Mouse (Mus musculus) liver, adult 2 months (tissue): ENCODE results near the gene Cul7.

ENCODE experiments used
- CTCF ChIP-seq: fragments of 200-500 bp; IDR thresholded peaks from 2 replicates; pipeline ENCODE4 v1.5.1; 2011; ENCODE audit warnings: low read depth, low read length, control low read depth
- POLR2A ChIP-seq: fragments of 200-500 bp; IDR thresholded peaks from 2 replicates; pipeline ENCODE4 v1.6.1; 2011; ENCODE audit warnings: low read length, control low read depth; ENCODE audit not compliant: insufficient read depth; ENCODE audit errors: extremely low read depth

DNA sequence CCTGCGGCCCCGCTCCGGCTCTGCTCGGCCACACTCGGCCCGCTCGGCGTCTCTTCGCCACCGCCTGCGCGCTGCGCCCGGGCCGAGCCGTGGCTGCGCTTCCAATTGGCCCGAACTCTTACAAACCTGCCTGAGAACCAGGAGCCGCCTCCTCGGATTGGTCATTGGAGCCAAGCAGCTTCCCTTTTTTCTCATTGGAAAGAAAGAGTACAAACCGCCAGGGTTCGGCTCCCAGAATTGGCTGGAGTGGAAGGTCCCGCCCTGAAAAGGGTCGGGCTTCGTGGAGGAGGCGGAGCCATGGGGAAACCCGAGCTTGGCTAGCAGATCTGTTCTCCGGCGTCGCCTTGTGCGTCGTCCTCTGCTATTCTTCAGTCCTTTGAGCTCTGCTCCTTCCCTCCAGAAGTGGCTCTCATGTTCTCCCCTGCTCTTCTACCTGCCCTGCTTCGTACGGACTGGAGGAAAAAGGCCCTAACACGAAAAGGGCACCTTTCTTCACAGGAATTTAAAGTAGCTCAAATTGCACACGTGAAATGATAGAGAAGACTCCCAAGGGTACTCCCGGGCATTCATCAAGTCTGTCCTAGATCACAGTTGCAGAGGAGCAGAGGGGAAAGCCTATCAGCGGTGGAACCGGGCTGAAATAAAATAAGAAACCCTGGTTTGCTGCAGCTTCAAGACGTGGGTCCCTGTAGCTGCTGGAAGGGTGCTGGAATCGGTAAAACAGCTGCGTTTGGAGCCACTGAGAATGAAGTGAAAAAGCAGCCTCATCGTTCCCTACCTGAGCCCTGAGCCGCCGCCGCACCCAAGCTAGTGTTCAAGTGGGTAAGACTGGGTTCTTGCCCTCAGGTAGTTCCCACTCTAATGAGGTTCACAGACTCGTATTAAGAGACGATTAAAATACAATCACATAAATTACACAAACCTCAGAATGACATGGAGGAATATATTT, 55.0 kb downstream of the Cul7 start, which contains the start of gene Ppp2r5d:
- peak; percentile 83 for TF ChIP-seq POLR2A
- no peak for TF ChIP-seq CTCF
